Mouse (Mus musculus) embryonic fibroblast, embryonic 13.5 days (primary cell): ENCODE results near the gene Cd180. TPM values are rescaled to one million over a fixed set of nuclear protein-coding genes. Genes with fewer than 3 reads are reported as not detected.
A peak's percentile ranks its signal among the peaks of the same experiment; 100 is the strongest.

Experiments
- H3K27ac ChIP-seq: 2 replicates; pipeline ENCODE4 v1.5.1; 2012; ENCODE audit warnings: low read length, control low read depth, inconsistent platforms; ENCODE audit not compliant: insufficient read depth
- H3K4me1 ChIP-seq: 2 replicates; pipeline ENCODE4 v1.6.1; 2011; ENCODE audit warnings: low read length; ENCODE audit not compliant: control insufficient read depth, insufficient read depth
- H3K4me3 ChIP-seq: 2 replicates; pipeline ENCODE4 v1.5.1; 2011; ENCODE audit warnings: mild to moderate bottlenecking, control low read depth, low read length; ENCODE audit not compliant: insufficient read depth
- CTCF ChIP-seq: IDR thresholded peaks from 2 replicates; pipeline ENCODE4 v1.5.1; 2011; ENCODE audit warnings: mild to moderate bottlenecking, control low read depth, low read length, moderate library complexity, borderline replicate concordance; ENCODE audit not compliant: insufficient read depth
- POLR2A ChIP-seq: IDR thresholded peaks from 2 replicates; pipeline ENCODE4 v1.6.1; 2011; ENCODE audit warnings: low read depth, mild to moderate bottlenecking, control low read depth, low read length, moderate library complexity
- polyA plus RNA-seq: library from polyadenylated mRNA; stranded (reverse); fragments of >200 nt; gene quantifications from 2 replicates; pipeline ENCODE4 v1.2.4, GENCODE M21; 2011; ENCODE audit warnings: low read depth; ENCODE audit not compliant: missing spikeins, insufficient read length

Cd180 gene
- polyA plus RNA-seq, 1 experiment: 0.91 TPM

- H3K4me3 ChIP-seq: no peak overlapping the region
- TF ChIP-seq POLR2A: no peak
- TF ChIP-seq CTCF: no peak
- H3K4me1 ChIP-seq: no peaks in the 10 kb centered on the region
These were observed 44.5 kb downstream of the Cd180 start for GRCm38 (mm10) chr13:102737811-102738210.

GRCm38 (mm10) chr13:102739720-102740535, 46.6 kb downstream of the Cd180 start:
- TF ChIP-seq CTCF: no peak
- TF ChIP-seq POLR2A: no peak
- H3K27ac ChIP-seq: no peak overlapping the region
- H3K4me3 ChIP-seq: no peak overlapping the region
- H3K4me1 ChIP-seq: no peaks in the 10 kb centered on the region

More at GRCm38 (mm10) chr13:102737811-102738210, 44.5 kb downstream of the Cd180 start:
- no peak overlapping the region for H3K27ac ChIP-seq

- H3K27ac ChIP-seq: peak overlapping the region; percentile 86
- no peak overlapping the region for H3K4me3 ChIP-seq
- peak; percentile 64; the same call in 1 of the 2 replicates for TF ChIP-seq CTCF
- TF ChIP-seq POLR2A: no peak
- peaks cover 9% of the 10 kb centered on the region for H3K4me1 ChIP-seq
These were observed 51.3 kb downstream of the Cd180 start for GRCm38 (mm10) chr13:102744481-102745269.

- TF ChIP-seq CTCF: no peak
- no peak for TF ChIP-seq POLR2A
These were observed 51.9 kb downstream of the Cd180 start for GRCm38 (mm10) chr13:102745270-102745600.

GRCm38 (mm10) chr13:102745626-102746342, 52.4 kb downstream of the Cd180 start:
- H3K4me1 ChIP-seq: peaks cover 9% of the 10 kb centered on the region
- H3K27ac ChIP-seq: peak overlapping the region; percentile 86
- no peak overlapping the region for H3K4me3 ChIP-seq
- TF ChIP-seq POLR2A (no peak), CTCF (no peak)

More at GRCm38 (mm10) chr13:102745270-102745600, 51.9 kb downstream of the Cd180 start:
- Histone ChIP-seq H3K4me1 (peaks cover 9% of the 10 kb centered on the region), H3K4me3 (no peak overlapping the region), H3K27ac (peak overlapping the region; percentile 86)

GRCm38 (mm10) chr13:102746803-102747561, 53.6 kb downstream of the Cd180 start:
- H3K4me3 ChIP-seq: no peak overlapping the region
- H3K4me1 ChIP-seq: peaks cover 9% of the 10 kb centered on the region

GRCm38 (mm10) chr13:102749194-102749593, 55.8 kb downstream of the Cd180 start:
- Histone ChIP-seq H3K4me1 (peaks cover 17% of the 10 kb centered on the region), H3K4me3 (no peak overlapping the region), H3K27ac (no peak overlapping the region)
- no peak for TF ChIP-seq CTCF
- TF ChIP-seq POLR2A: no peak

More at GRCm38 (mm10) chr13:102746803-102747561, 53.6 kb downstream of the Cd180 start:
- H3K27ac ChIP-seq: peak overlapping the region; percentile 20; the same call in 1 of the 2 replicates
- no peak for TF ChIP-seq POLR2A
- TF ChIP-seq CTCF: no peak

- H3K4me1 ChIP-seq: peaks cover 19% of the 10 kb centered on the region
- H3K27ac ChIP-seq: no peak overlapping the region
- TF ChIP-seq POLR2A (no peak), CTCF (no peak)
- no peak overlapping the region for H3K4me3 ChIP-seq
These were observed 56.5 kb downstream of the Cd180 start for GRCm38 (mm10) chr13:102749891-102750290.

- Histone ChIP-seq H3K27ac (peak overlapping the region; percentile 20; the same call in 1 of the 2 replicates), H3K4me3 (no peak overlapping the region), H3K4me1 (peaks cover 13% of the 10 kb centered on the region)
- no peak for TF ChIP-seq POLR2A
- no peak for TF ChIP-seq CTCF
These were observed 60.6 kb downstream of the Cd180 start for GRCm38 (mm10) chr13:102753714-102754556.
